Mouse (Mus musculus): Measurements from ENCODE around the gene Col12a1. TPM values are rescaled to one million over a fixed set of nuclear protein-coding genes. Genes with fewer than 3 reads are reported as not detected.
A peak's percentile ranks its signal among the peaks of the same experiment; 100 is the strongest.

Gene Col12a1
- polyA plus RNA-seq, 1 experiment from 2014 or later, result 19.9 TPM

- Histone ChIP-seq H3K4me3 (ENCODE audit: low read depth, low read length) (no peak overlapping the region), H3K9ac (ENCODE audit: low read length) (no peak overlapping the region), H3K4me2 (ENCODE audit: low read depth) (no peak overlapping the region), H3K36me3 (ENCODE audit: control insufficient read depth, insufficient read depth, low read length) (no peaks in the 10 kb centered on the region), H3K27ac (ENCODE audit: low read depth, low read length) (no peak overlapping the region), H3K4me1 (ENCODE audit: control insufficient read depth, insufficient read depth, low read length) (no peaks in the 10 kb centered on the region), H3K27me3 (ENCODE audit: control insufficient read depth, insufficient read depth, low read length) (no peaks in the 10 kb centered on the region), H3K9me3 (ENCODE audit: control insufficient read depth, low read length) (no peaks in the 10 kb centered on the region)
- ATAC-seq (ENCODE audit: insufficient read depth, low FRiP score, low TSS enrichment) (no peak), DNase-seq (ENCODE audit: low spot score) (no peak)
- 91% methylated on average over 7 of the region's 7 CpGs for WGBS
Measured at GRCm38 (mm10) chr9:79631186-79631585, 87.4 kb downstream of the Col12a1 start.

DNA sequence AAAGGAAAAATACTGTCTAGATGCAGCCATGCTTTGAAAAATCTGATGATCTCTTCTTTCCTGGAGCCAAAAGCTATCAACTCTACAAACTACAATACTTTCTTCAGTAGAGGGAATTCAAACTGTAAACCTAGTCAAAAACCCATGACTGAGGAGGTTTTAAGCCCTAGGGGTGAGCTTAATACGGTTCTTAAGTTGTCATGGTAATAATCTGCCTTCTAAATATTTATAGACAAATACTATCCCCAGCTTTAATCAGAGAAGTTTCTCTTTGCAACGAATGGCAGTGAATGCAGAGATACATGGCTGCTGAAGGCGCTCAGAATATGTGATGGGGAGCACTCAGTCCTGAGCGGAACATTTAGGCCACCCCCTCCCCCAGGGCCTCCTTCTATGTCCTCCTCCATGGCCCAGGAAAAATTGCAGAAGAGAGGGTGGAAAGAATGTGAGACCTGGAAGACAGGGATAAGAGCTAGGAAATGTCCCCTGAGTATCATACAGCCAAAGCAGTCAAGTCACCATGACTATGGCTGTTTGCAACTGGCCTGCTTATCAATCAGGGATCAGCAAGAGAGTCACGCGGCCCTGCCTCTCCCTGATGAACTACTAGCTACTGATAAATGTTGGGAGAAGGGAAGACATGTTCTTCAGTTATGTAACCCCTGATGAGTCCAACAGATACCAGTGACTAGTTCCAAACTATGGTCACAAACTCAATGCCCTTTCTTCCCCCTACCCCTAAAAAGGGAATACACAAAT lies 99.6 kb downstream of the Col12a1 start:
- Histone ChIP-seq H3K4me3 (ENCODE audit: low read depth, low read length) (no peak overlapping the region), H3K9ac (ENCODE audit: low read length) (no peak overlapping the region), H3K4me1 (ENCODE audit: control insufficient read depth, insufficient read depth, low read length) (no peaks in the 10 kb centered on the region), H3K9me3 (ENCODE audit: control insufficient read depth, low read length) (no peaks in the 10 kb centered on the region), H3K27ac (ENCODE audit: low read depth, low read length) (no peak overlapping the region), H3K4me2 (ENCODE audit: low read depth) (no peak overlapping the region), H3K27me3 (ENCODE audit: control insufficient read depth, insufficient read depth, low read length) (no peaks in the 10 kb centered on the region), H3K36me3 (ENCODE audit: control insufficient read depth, insufficient read depth, low read length) (no peaks in the 10 kb centered on the region)
- no peak for ATAC-seq (ENCODE audit: insufficient read depth, low FRiP score, low TSS enrichment)
- 88% methylated on average over 6 of the region's 6 CpGs for WGBS
- DNase-seq (ENCODE audit: low spot score), result no peak

DNA sequence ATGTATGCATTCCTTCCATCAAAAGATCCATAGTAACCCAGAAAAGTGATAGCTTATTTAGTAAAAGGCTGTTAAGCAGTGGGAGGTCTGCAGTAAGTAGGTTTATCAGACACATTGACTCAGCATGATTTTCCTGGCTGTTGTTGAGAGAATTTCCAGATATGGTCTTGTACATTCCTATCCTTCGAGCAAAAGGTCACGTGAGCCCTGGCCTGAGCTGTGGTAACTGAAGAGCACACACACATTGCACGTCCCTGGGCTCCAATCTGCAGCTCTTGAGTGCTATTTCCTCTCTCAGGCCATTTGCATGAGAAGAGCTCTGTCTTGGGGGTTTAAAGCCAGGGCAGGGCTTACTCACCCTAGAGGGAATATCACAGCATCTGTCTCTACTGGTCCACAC lies 101.3 kb downstream of the Col12a1 start:
- no peaks in the 10 kb centered on the region for H3K36me3 ChIP-seq (ENCODE audit: control insufficient read depth, insufficient read depth, low read length)

DNA sequence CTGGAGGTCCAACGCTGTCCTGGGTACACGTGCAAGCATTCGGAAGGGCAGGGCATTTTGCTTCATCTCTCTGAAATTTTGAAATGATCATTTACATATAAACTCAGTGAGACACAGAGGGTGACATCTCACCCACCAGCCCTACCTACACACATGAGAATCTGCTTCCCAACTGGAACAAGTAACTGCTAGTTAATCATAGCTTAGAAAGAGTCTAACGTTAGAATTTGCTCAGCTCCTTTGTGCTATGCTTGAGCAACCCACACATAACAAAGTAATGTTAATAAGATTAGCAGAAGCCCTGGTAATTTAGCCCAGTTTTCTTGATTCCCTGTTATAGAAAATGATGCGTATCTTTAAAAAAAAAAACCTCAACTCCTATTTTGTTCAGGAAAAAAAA lies 102.6 kb downstream of the Col12a1 start:
- 86% methylated on average over 5 of the region's 5 CpGs for WGBS
- Histone ChIP-seq H3K4me1 (ENCODE audit: control insufficient read depth, insufficient read depth, low read length) (no peaks in the 10 kb centered on the region), H3K4me3 (ENCODE audit: low read depth, low read length) (no peak overlapping the region), H3K9ac (ENCODE audit: low read length) (no peak overlapping the region), H3K27me3 (ENCODE audit: control insufficient read depth, insufficient read depth, low read length) (no peaks in the 10 kb centered on the region), H3K36me3 (ENCODE audit: control insufficient read depth, insufficient read depth, low read length) (no peaks in the 10 kb centered on the region), H3K9me3 (ENCODE audit: control insufficient read depth, low read length) (no peaks in the 10 kb centered on the region), H3K4me2 (ENCODE audit: low read depth) (no peak overlapping the region), H3K27ac (ENCODE audit: low read depth, low read length) (no peak overlapping the region)
- no peak for DNase-seq (ENCODE audit: low spot score)
- ATAC-seq (ENCODE audit: insufficient read depth, low FRiP score, low TSS enrichment), result no peak

More for the DNA sequence above, 101.3 kb downstream of the Col12a1 start:
- H3K27me3 ChIP-seq (ENCODE audit: control insufficient read depth, insufficient read depth, low read length), result no peaks in the 10 kb centered on the region
- DNase-seq (ENCODE audit: low spot score) (peak; percentile 21), ATAC-seq (ENCODE audit: insufficient read depth, low FRiP score, low TSS enrichment) (no peak)
- H3K4me3 ChIP-seq (ENCODE audit: low read depth, low read length), result no peak overlapping the region
- no peak overlapping the region for H3K27ac ChIP-seq (ENCODE audit: low read depth, low read length)
- no peaks in the 10 kb centered on the region for H3K9me3 ChIP-seq (ENCODE audit: control insufficient read depth, low read length)
- 23% methylated on average over 3 of the region's 3 CpGs for WGBS
- H3K4me1 ChIP-seq (ENCODE audit: control insufficient read depth, insufficient read depth, low read length), result no peaks in the 10 kb centered on the region
- H3K4me2 ChIP-seq (ENCODE audit: low read depth), result no peak overlapping the region
- no peak overlapping the region for H3K9ac ChIP-seq (ENCODE audit: low read length)

GRCm38 (mm10) chr9:79610286-79610685 lies 108.3 kb downstream of the Col12a1 start:
- no peak overlapping the region for H3K4me2 ChIP-seq (ENCODE audit: low read depth)
- H3K36me3 ChIP-seq (ENCODE audit: control insufficient read depth, insufficient read depth, low read length), result no peaks in the 10 kb centered on the region
- 82% methylated on average over 6 of the region's 6 CpGs for WGBS
- H3K4me3 ChIP-seq (ENCODE audit: low read depth, low read length), result no peak overlapping the region
- no peaks in the 10 kb centered on the region for H3K27me3 ChIP-seq (ENCODE audit: control insufficient read depth, insufficient read depth, low read length)
- no peaks in the 10 kb centered on the region for H3K4me1 ChIP-seq (ENCODE audit: control insufficient read depth, insufficient read depth, low read length)
- DNase-seq (ENCODE audit: low spot score) (no peak), ATAC-seq (ENCODE audit: insufficient read depth, low FRiP score, low TSS enrichment) (no peak)
- H3K9me3 ChIP-seq (ENCODE audit: control insufficient read depth, low read length), result no peaks in the 10 kb centered on the region
- H3K27ac ChIP-seq (ENCODE audit: low read depth, low read length), result no peak overlapping the region
- no peak overlapping the region for H3K9ac ChIP-seq (ENCODE audit: low read length)

DNA sequence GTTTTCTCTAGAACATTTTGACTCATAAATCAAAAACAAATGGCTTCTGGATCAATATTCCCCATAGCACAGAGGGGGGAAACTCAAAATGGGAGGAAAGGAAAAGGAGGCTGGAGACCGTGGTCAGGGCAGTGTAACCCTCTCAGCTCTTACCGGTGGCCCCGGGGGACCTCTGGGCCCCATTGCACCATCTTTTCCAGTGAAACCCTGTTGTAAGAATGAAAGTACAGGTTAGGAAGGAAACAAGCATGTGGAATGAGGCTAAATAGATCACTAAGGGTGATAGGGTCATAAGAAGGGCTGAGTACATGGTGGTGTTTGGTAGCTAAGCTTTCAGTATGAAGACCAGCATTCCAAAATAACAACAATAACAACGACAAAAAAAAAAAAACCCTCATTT lies 109.0 kb downstream of the Col12a1 start:
- Histone ChIP-seq H3K9ac (ENCODE audit: low read length) (no peak overlapping the region), H3K36me3 (ENCODE audit: control insufficient read depth, insufficient read depth, low read length) (no peaks in the 10 kb centered on the region), H3K4me2 (ENCODE audit: low read depth) (no peak overlapping the region), H3K4me1 (ENCODE audit: control insufficient read depth, insufficient read depth, low read length) (no peaks in the 10 kb centered on the region), H3K9me3 (ENCODE audit: control insufficient read depth, low read length) (no peaks in the 10 kb centered on the region), H3K27me3 (ENCODE audit: control insufficient read depth, insufficient read depth, low read length) (no peaks in the 10 kb centered on the region), H3K27ac (ENCODE audit: low read depth, low read length) (no peak overlapping the region), H3K4me3 (ENCODE audit: low read depth, low read length) (no peak overlapping the region)
- DNase-seq (ENCODE audit: low spot score) (no peak), ATAC-seq (ENCODE audit: insufficient read depth, low FRiP score, low TSS enrichment) (no peak)
- WGBS, result 83% methylated on average over 4 of the region's 4 CpGs

DNA sequence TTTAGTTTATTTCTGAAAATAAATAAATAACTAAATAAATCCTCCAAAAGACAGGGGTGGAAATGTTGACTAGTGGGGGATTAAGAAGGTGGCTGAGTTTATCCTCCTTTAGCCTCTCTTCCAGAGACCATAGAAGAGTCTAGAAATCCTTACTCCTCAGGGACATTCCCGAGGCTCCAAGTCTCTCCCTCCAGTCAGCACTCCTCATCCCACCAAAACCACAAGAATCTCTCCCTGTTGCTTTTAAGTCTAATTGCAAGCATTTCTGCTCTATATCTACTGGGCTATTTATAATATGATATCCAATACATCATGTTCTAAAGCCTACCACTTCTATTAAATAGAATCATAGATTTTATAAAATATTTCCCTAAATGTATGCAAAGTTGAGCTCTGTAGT lies 109.8 kb downstream of the Col12a1 start:
- no peak overlapping the region for H3K4me3 ChIP-seq (ENCODE audit: low read depth, low read length)
- H3K9ac ChIP-seq (ENCODE audit: low read length), result no peak overlapping the region
- ATAC-seq (ENCODE audit: insufficient read depth, low FRiP score, low TSS enrichment), result no peak
- no peak overlapping the region for H3K27ac ChIP-seq (ENCODE audit: low read depth, low read length)
- no peak for DNase-seq (ENCODE audit: low spot score)
- WGBS, result 79% methylated on average over 1 of the region's 1 CpGs
- H3K4me2 ChIP-seq (ENCODE audit: low read depth), result no peak overlapping the region
- no peaks in the 10 kb centered on the region for H3K27me3 ChIP-seq (ENCODE audit: control insufficient read depth, insufficient read depth, low read length)
- no peaks in the 10 kb centered on the region for H3K4me1 ChIP-seq (ENCODE audit: control insufficient read depth, insufficient read depth, low read length)
- no peaks in the 10 kb centered on the region for H3K36me3 ChIP-seq (ENCODE audit: control insufficient read depth, insufficient read depth, low read length)
- no peaks in the 10 kb centered on the region for H3K9me3 ChIP-seq (ENCODE audit: control insufficient read depth, low read length)

DNA sequence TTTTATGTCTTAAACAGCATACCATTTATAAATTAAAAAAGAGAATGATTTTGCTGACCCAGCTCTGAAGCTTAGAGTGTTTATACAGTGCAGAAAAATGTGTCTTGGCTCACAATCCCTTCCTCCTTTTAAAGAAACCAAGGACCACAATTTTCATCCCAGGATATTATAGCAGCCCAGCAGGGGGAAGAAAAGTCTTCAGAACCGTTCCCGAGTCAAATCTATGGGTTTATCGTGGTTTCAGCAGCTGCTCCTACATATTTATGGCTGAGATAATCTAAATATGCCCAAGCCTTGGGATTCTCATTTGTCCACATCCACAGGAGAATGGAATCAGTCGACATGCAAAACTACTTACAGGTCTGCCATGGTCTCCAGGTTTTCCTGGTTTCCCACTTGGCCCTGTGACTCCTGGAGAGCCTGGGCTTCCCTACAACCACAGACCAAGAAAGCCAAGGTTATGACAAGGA lies 110.5 kb downstream of the Col12a1 start:
- DNase-seq (ENCODE audit: low spot score), result no peak
- H3K9me3 ChIP-seq (ENCODE audit: control insufficient read depth, low read length), result no peaks in the 10 kb centered on the region
- 76% methylated on average over 4 of the region's 4 CpGs for whole genome bisulfite sequencing
- H3K4me3 ChIP-seq (ENCODE audit: low read depth, low read length), result no peak overlapping the region
- no peak for ATAC-seq (ENCODE audit: insufficient read depth, low FRiP score, low TSS enrichment)
- no peaks in the 10 kb centered on the region for H3K4me1 ChIP-seq (ENCODE audit: control insufficient read depth, insufficient read depth, low read length)
- H3K4me2 ChIP-seq (ENCODE audit: low read depth), result no peak overlapping the region
- H3K9ac ChIP-seq (ENCODE audit: low read length), result no peak overlapping the region
- no peaks in the 10 kb centered on the region for H3K36me3 ChIP-seq (ENCODE audit: control insufficient read depth, insufficient read depth, low read length)
- no peak overlapping the region for H3K27ac ChIP-seq (ENCODE audit: low read depth, low read length)
- H3K27me3 ChIP-seq (ENCODE audit: control insufficient read depth, insufficient read depth, low read length), result no peaks in the 10 kb centered on the region

- ATAC-seq (ENCODE audit: insufficient read depth, low FRiP score, low TSS enrichment) (0 out of 2 replicates have a peak, but pooled peaks have one; percentile 12), DNase-seq (ENCODE audit: low spot score) (no peak)
- Histone ChIP-seq H3K4me2 (ENCODE audit: low read depth) (no peak overlapping the region), H3K4me1 (ENCODE audit: control insufficient read depth, insufficient read depth, low read length) (no peaks in the 10 kb centered on the region), H3K4me3 (ENCODE audit: low read depth, low read length) (no peak overlapping the region), H3K27me3 (ENCODE audit: control insufficient read depth, insufficient read depth, low read length) (no peaks in the 10 kb centered on the region), H3K27ac (ENCODE audit: low read depth, low read length) (no peak overlapping the region), H3K9me3 (ENCODE audit: control insufficient read depth, low read length) (no peaks in the 10 kb centered on the region), H3K36me3 (ENCODE audit: control insufficient read depth, insufficient read depth, low read length) (no peaks in the 10 kb centered on the region), H3K9ac (ENCODE audit: low read length) (no peak overlapping the region)
- 69% methylated on average over 5 of the region's 5 CpGs for WGBS
Measured at GRCm38 (mm10) chr9:79606122-79606521, 112.5 kb downstream of the Col12a1 start.
